Mouse (Mus musculus) embryonic facial prominence, embryonic 14.5 days (tissue): ENCODE results near the gene Cd81. TPM values are rescaled to one million over a fixed set of nuclear protein-coding genes. Genes with fewer than 3 reads are reported as not detected.

Experiments used
- ATAC-seq: fragments of 200-750 bp; cut with Nextera tagmentation; 2 replicates; pipeline ENCODE4 v1.8.0; 2017; ENCODE audit warnings: low read depth, moderate number of reproducible peaks, moderate TSS enrichment
- DNase-seq: peaks from one replicate; pipeline ENCODE4 v3.0.0-alpha.2; 2015; ENCODE audit warnings: low spot score
- H3K27ac ChIP-seq: fragments of 300-500 bp; sonication (generic); replicated peaks from 2 replicates; pipeline ENCODE4 v1.5.1; 2014; ENCODE audit warnings: low read depth, mild to moderate bottlenecking, low read length, moderate library complexity
- H3K27me3 ChIP-seq: fragments of 300-500 bp; sonication (generic); replicated peaks from 2 replicates; pipeline ENCODE4 v1.6.1; 2014; ENCODE audit warnings: low read length; ENCODE audit not compliant: control insufficient read depth, insufficient read depth
- H3K36me3 ChIP-seq: fragments of 300-500 bp; sonication (generic); 2 replicates; pipeline ENCODE4 v1.6.1; 2014; ENCODE audit warnings: low read length, mixed read lengths; ENCODE audit not compliant: control insufficient read depth, insufficient read depth
- H3K4me1 ChIP-seq: fragments of 300-500 bp; sonication (generic); 2 replicates; pipeline ENCODE4 v1.6.1; 2014; ENCODE audit warnings: antibody characterized with exemption, low read length; ENCODE audit not compliant: control insufficient read depth, insufficient read depth
- H3K4me2 ChIP-seq: fragments of 300-500 bp; sonication (generic); 2 replicates; pipeline ENCODE4 v1.6.1; 2014; ENCODE audit warnings: low read depth, mild to moderate bottlenecking, low read length, moderate library complexity, mixed read lengths
- H3K4me3 ChIP-seq: fragments of 300-500 bp; sonication (generic); 2 replicates; pipeline ENCODE4 v1.5.1; 2014; ENCODE audit warnings: low read depth, mild to moderate bottlenecking, low read length
- H3K9ac ChIP-seq: fragments of 300-500 bp; sonication (generic); 2 replicates; pipeline ENCODE4 v1.6.1; 2014; ENCODE audit warnings: low read depth, mild to moderate bottlenecking, low read length, moderate library complexity, mixed read lengths
- H3K9me3 ChIP-seq: fragments of 300-500 bp; sonication (generic); 2 replicates; pipeline ENCODE4 v1.6.1; 2016; ENCODE audit warnings: low read length; ENCODE audit not compliant: control insufficient read depth
- WGBS: fragments of 180-500 bp; shearing (Covaris S2); extraction: QIAGEN DNeasy Blood & Tissue Kit; methylation state at CpG from one replicate; pipeline ENCODE4 v1.1.7; 2014; 5-methylcytosine and 5-hydroxymethylcytosine counted together
- polyA plus RNA-seq: library from polyadenylated mRNA; unstranded; fragments of >200 nt; fragmentation: Nextera tagmentation; extraction: Ambion mirVana; gene quantifications from 2 replicates; pipeline ENCODE4 v1.2.1, GENCODE M21; 2014

Gene Cd81
- polyA plus RNA-seq, 1 experiment from 2014 or later: 635 TPM

- no peak for ATAC-seq
- peaks cover 32% of the 10 kb centered on the region for H3K36me3 ChIP-seq
- H3K4me1 ChIP-seq: peaks cover 51% of the 10 kb centered on the region
Observed at GRCm38 (mm10) chr7:143057023-143057422, 4.5 kb downstream of the Cd81 start.

GRCm38 (mm10) chr7:143057667-143058220 lies 5.2 kb downstream of the Cd81 start:
- whole genome bisulfite sequencing: 83% methylated on average over 9 of the region's 9 CpGs
- Histone ChIP-seq H3K4me2 (no peak overlapping the region; the same call in 1 of the 2 replicates), H3K36me3 (peaks cover 39% of the 10 kb centered on the region), H3K27me3 (no peaks in the 10 kb centered on the region), H3K27ac (peak overlapping the region; percentile 62), H3K4me3 (no peak overlapping the region), H3K9me3 (no peaks in the 10 kb centered on the region), H3K4me1 (peaks cover 47% of the 10 kb centered on the region), H3K9ac (no peak overlapping the region)
- DNase-seq: no peak
- ATAC-seq: no peak

More at GRCm38 (mm10) chr7:143057023-143057422, 4.5 kb downstream of the Cd81 start:
- WGBS: 86% methylated on average over 5 of the region's 5 CpGs
- Histone ChIP-seq H3K9ac (0 out of 2 replicates have a peak overlapping the region, but pooled peaks have one; percentile 30), H3K4me2 (no peak overlapping the region), H3K27ac (0 out of 2 replicates have a peak overlapping the region, but pooled peaks have one; percentile 8), H3K4me3 (no peak overlapping the region), H3K27me3 (no peaks in the 10 kb centered on the region), H3K9me3 (no peaks in the 10 kb centered on the region)
- DNase-seq: no peak

GRCm38 (mm10) chr7:143058221-143058697 lies 5.7 kb downstream of the Cd81 start:
- no peaks in the 10 kb centered on the region for H3K27me3 ChIP-seq
- ATAC-seq (no peak), DNase-seq (peak; percentile 51)
- H3K36me3 ChIP-seq: peaks cover 44% of the 10 kb centered on the region
- WGBS: 60% methylated on average over 5 of the region's 5 CpGs
- peak overlapping the region; percentile 23 for H3K4me2 ChIP-seq
- peaks cover 47% of the 10 kb centered on the region for H3K4me1 ChIP-seq
- no peaks in the 10 kb centered on the region for H3K9me3 ChIP-seq
- no peak overlapping the region for H3K9ac ChIP-seq
- peak overlapping the region; percentile 62 for H3K27ac ChIP-seq
- H3K4me3 ChIP-seq: no peak overlapping the region

GRCm38 (mm10) chr7:143059202-143059870 lies 6.8 kb downstream of the Cd81 start:
- H3K36me3 ChIP-seq: peaks cover 55% of the 10 kb centered on the region

GRCm38 (mm10) chr7:143062704-143063103 lies 10.2 kb downstream of the Cd81 start:
- Histone ChIP-seq H3K4me2 (no peak overlapping the region), H3K9me3 (no peaks in the 10 kb centered on the region), H3K4me3 (no peak overlapping the region), H3K36me3 (peaks cover 68% of the 10 kb centered on the region), H3K4me1 (peaks cover 15% of the 10 kb centered on the region; the same call in 1 of the 2 replicates), H3K9ac (no peak overlapping the region), H3K27me3 (no peaks in the 10 kb centered on the region), H3K27ac (no peak overlapping the region)
- DNase-seq (no peak), ATAC-seq (peak; percentile 39; the same call in 1 of the 2 replicates)
- WGBS: 100% methylated on average over 1 of the region's 2 CpGs

More at GRCm38 (mm10) chr7:143059202-143059870, 6.8 kb downstream of the Cd81 start:
- Histone ChIP-seq H3K27ac (peak overlapping the region; percentile 62), H3K4me3 (no peak overlapping the region), H3K4me1 (peaks cover 43% of the 10 kb centered on the region), H3K4me2 (no peak overlapping the region), H3K27me3 (no peaks in the 10 kb centered on the region), H3K9ac (no peak overlapping the region; the same call in 1 of the 2 replicates), H3K9me3 (no peaks in the 10 kb centered on the region)
- DNase-seq (peak; percentile 35), ATAC-seq (no peak)
- WGBS: 55% methylated on average over 5 of the region's 5 CpGs

GRCm38 (mm10) chr7:143064226-143064625 lies 11.7 kb downstream of the Cd81 start:
- Histone ChIP-seq H3K27ac (no peak overlapping the region), H3K4me3 (no peak overlapping the region), H3K9me3 (no peaks in the 10 kb centered on the region), H3K4me2 (no peak overlapping the region), H3K9ac (no peak overlapping the region), H3K36me3 (peaks cover 74% of the 10 kb centered on the region), H3K4me1 (peaks cover 11% of the 10 kb centered on the region), H3K27me3 (no peaks in the 10 kb centered on the region)
- no peak for ATAC-seq
- 86% methylated on average over 6 of the region's 6 CpGs for WGBS
- no peak for DNase-seq

GRCm38 (mm10) chr7:143065692-143066091 lies 13.2 kb downstream of the Cd81 start:
- no peaks in the 10 kb centered on the region for H3K27me3 ChIP-seq
- ATAC-seq (no peak), DNase-seq (no peak)
- 93% methylated on average over 2 of the region's 2 CpGs for WGBS
- no peak overlapping the region for H3K4me2 ChIP-seq
- no peak overlapping the region for H3K4me3 ChIP-seq
- no peak overlapping the region for H3K9ac ChIP-seq
- H3K36me3 ChIP-seq: peaks cover 73% of the 10 kb centered on the region
- H3K4me1 ChIP-seq: peaks cover 15% of the 10 kb centered on the region
- no peak overlapping the region for H3K27ac ChIP-seq
- H3K9me3 ChIP-seq: no peaks in the 10 kb centered on the region

- no peak overlapping the region for H3K4me3 ChIP-seq
- 70% methylated on average over 2 of the region's 2 CpGs for WGBS
- no peak overlapping the region for H3K4me2 ChIP-seq
- no peak overlapping the region for H3K9ac ChIP-seq
- no peaks in the 10 kb centered on the region for H3K27me3 ChIP-seq
- H3K27ac ChIP-seq: peak overlapping the region; percentile 97; the same call in 1 of the 2 replicates
- ATAC-seq (no peak), DNase-seq (no peak)
- peaks cover 74% of the 10 kb centered on the region for H3K36me3 ChIP-seq
- peaks cover 18% of the 10 kb centered on the region for H3K4me1 ChIP-seq
- H3K9me3 ChIP-seq: no peaks in the 10 kb centered on the region
Observed at GRCm38 (mm10) chr7:143067469-143067868, 14.9 kb downstream of the Cd81 start.
